9 mouse cellular contexts compared by ENCODE assay signal in genomic region chr11:76709625-76710452, GRCm38 (mm10). TPM values are rescaled to one million over a fixed set of nuclear protein-coding genes. Genes with fewer than 3 reads are reported as not detected.
A peak's percentile ranks its signal among the peaks of the same experiment; 100 is the strongest.
DNase-seq lines count a peak whose midpoint lies in the region; ATAC-seq and TF ChIP-seq lines count a peak whose summit lies in the region.
"Had no signal": no experiment of that assay in that cellular context is flagged by ENCODE, and none has a peak within 500 bp of the region (broad histone marks: within the 10 kb centered on the region; RNA-seq: fewer than 3 reads in every experiment).

No protein-coding gene starts in this region.

- peak; percentile 84 for ATAC-seq in lung, embryonic 14.5 days (ENCODE audit: insufficient read depth)
- no peak for ATAC-seq in CD4-positive, CD25-positive, alpha-beta regulatory T cell, adult 4 months

- WGBS in lung, embryonic 14.5 days = 21% methylated on average over 14 of the region's 17 CpGs

- intact Hi-C loops in left cerebral cortex, postnatal 4 days (cut with DNase I) = no loop called here
- intact Hi-C loops in left cerebral cortex, postnatal 14 days (cut with DNase I) = no loop called here
- intact Hi-C loops in heart, postnatal 10 days (cut with DNase I) = no loop called here

- H3K9ac ChIP-seq in lung, embryonic 14.5 days = 0 out of 2 replicates have a peak overlapping the region, but pooled peaks have one; percentile 29
- H3K9ac ChIP-seq: stomach, embryonic 15.5 days had no signal

- no peak overlapping the region for H3K4me3 ChIP-seq in lung, embryonic 14.5 days (ENCODE audit: low read depth, low read length)
- H3K4me3 ChIP-seq: stomach, embryonic 15.5 days had no signal

- no peak overlapping the region for H3K27ac ChIP-seq in lung, embryonic 14.5 days (ENCODE audit: low read depth)
- H3K27ac ChIP-seq: stomach, embryonic 15.5 days had no signal

- TF ChIP-seq CTCF in lung, embryonic 14.5 days (IDR thresholded peaks at IDR 0.05; ENCODE audit: low read depth) = no peak

- no peaks in the 10 kb centered on the region for H3K4me1 ChIP-seq in lung, embryonic 14.5 days (ENCODE audit: insufficient read depth)

- H3K4me2 ChIP-seq in lung, embryonic 14.5 days = peak overlapping the region; percentile 36
- H3K4me2 ChIP-seq: stomach, embryonic 15.5 days had no signal

- H3K27me3 ChIP-seq in lung, embryonic 14.5 days (ENCODE audit: insufficient read depth, low read length) = no peaks in the 10 kb centered on the region
- H3K27me3 ChIP-seq: stomach, embryonic 15.5 days had no signal

- no peaks in the 10 kb centered on the region for H3K36me3 ChIP-seq in lung, embryonic 14.5 days (ENCODE audit: insufficient read depth)
- H3K36me3 ChIP-seq: stomach, embryonic 15.5 days had no signal

- H3K9me3 ChIP-seq in lung, embryonic 14.5 days (ENCODE audit: low read depth, low read length) = no peaks in the 10 kb centered on the region
- H3K9me3 ChIP-seq: stomach, embryonic 15.5 days had no signal

- peak; percentile 51 for DNase-seq in left cerebral cortex, postnatal 4 days
- no peak for DNase-seq in left cerebral cortex, postnatal 14 days (ENCODE audit: low spot score in 2 of 2)
- DNase-seq in embryo, embryonic 11.5 days (ENCODE audit: low read depth, low spot score) = peak; percentile 16
- DNase-seq in heart, postnatal 10 days = peak; percentile 45 to 46
- peak; percentile 78 for DNase-seq in lung, embryonic 14.5 days
- DNase-seq in testis, postnatal 10 days (ENCODE audit: low spot score) = peak; percentile 58
- DNase-seq in cerebellum, adult 9-11 months = no peak

RNA-seq across cellular contexts. Expression of gene Trarg1, which starts 30.2 kb away (rescaled TPM):
- total RNA-seq in left cerebral cortex, postnatal 4 days (2021) = under 1 TPM; 0.30 to 0.68 TPM
- under 1 TPM; 0.61 to 0.75 TPM for total RNA-seq in left cerebral cortex, postnatal 14 days (2021)
- 1 to 10 TPM; 4.2 to 6.7 TPM for total RNA-seq in heart, postnatal 10 days (2021)
- 0.07 and 0.16 TPM in 2 replicates for polyA plus RNA-seq in lung, embryonic 14.5 days (2014; fragmentation: Nextera tagmentation; extraction: Ambion mirVana)
- not detected for polyA plus RNA-seq in CD4-positive, CD25-positive, alpha-beta regulatory T cell, adult 4 months (2017; shearing (Covaris generic))

RNA-seq across cellular contexts. Expression of gene Bhlha9, which starts 37.6 kb away (rescaled TPM):
- total RNA-seq in left cerebral cortex, postnatal 4 days (2021) = 1 to 10 TPM; 2.5 to 3.3 TPM
- total RNA-seq in left cerebral cortex, postnatal 14 days (2021) = 1 to 10 TPM; 3.4 to 4.2 TPM
- not detected for total RNA-seq in heart, postnatal 10 days (2021)
- not detected in 2 replicates for polyA plus RNA-seq in lung, embryonic 14.5 days (2014; fragmentation: Nextera tagmentation; extraction: Ambion mirVana)
- not detected for polyA plus RNA-seq in CD4-positive, CD25-positive, alpha-beta regulatory T cell, adult 4 months (2017; shearing (Covaris generic))

RNA-seq across cellular contexts. Expression of gene Gosr1, which starts 53.5 kb away (rescaled TPM):
- total RNA-seq in left cerebral cortex, postnatal 4 days (2021) = 10 to 100 TPM; 36.6 to 41.2 TPM
- total RNA-seq in left cerebral cortex, postnatal 14 days (2021) = 10 to 100 TPM; 43.2 to 46.4 TPM
- total RNA-seq in heart, postnatal 10 days (2021) = 10 to 100 TPM; 30.7 to 32.9 TPM
- 35.3 and 38.7 TPM in 2 replicates for polyA plus RNA-seq in lung, embryonic 14.5 days (2014; fragmentation: Nextera tagmentation; extraction: Ambion mirVana)
- 10 to 100 TPM; 49.2 to 62.6 TPM for polyA plus RNA-seq in CD4-positive, CD25-positive, alpha-beta regulatory T cell, adult 4 months (2017; shearing (Covaris generic))

Comparison
In these comparisons a context has a peak if more than half of its experiments do, and no peak if none do; other contexts are left out.
1. DNase-seq: peak in left cerebral cortex, postnatal 4 days (single experiment), embryo, embryonic 11.5 days (single experiment), heart, postnatal 10 days (2 of 2), lung, embryonic 14.5 days (single experiment) and testis, postnatal 10 days (single experiment); none in left cerebral cortex, postnatal 14 days (0 of 2) and cerebellum, adult 9-11 months (single experiment).